Mouse (Mus musculus) heart, adult 2 months (tissue): Measurements from ENCODE around the gene Mup20.

ENCODE experiments used
- CTCF ChIP-seq: fragments of 200-600 bp; IDR thresholded peaks from 2 replicates; pipeline ENCODE4 v1.8.1; 2022; ENCODE audit warnings: antibody characterized with exemption, mild to moderate bottlenecking, moderate library complexity
- POLR2A ChIP-seq: fragments of 200-500 bp; IDR thresholded peaks from 2 replicates; pipeline ENCODE4 v1.6.1; 2011; ENCODE audit warnings: mild to moderate bottlenecking, low read depth, low read length, control low read depth; ENCODE audit not compliant: insufficient read depth

GRCm38 (mm10) chr4:62024256-62024959 lies 29.6 kb downstream of the Mup20 start:
- no peak for TF ChIP-seq POLR2A
- TF ChIP-seq CTCF = no peak
